Mouse (Mus musculus): ENCODE results near the gene Dph7. TPM values are rescaled to one million over a fixed set of nuclear protein-coding genes. Genes with fewer than 3 reads are reported as not detected.

Dph7 gene
- polyA plus RNA-seq (2017; shearing (Covaris generic)), result 37.6 TPM

GRCm38 (mm10) chr2:24962304-24963000 is at the start of gene Dph7:
Gene Dph7 (plus strand): TSS chr2:24962400.

GRCm38 (mm10) chr2:24918930-24919838 is 43.0 kb upstream of the Dph7 start, which contains the start of gene Ehmt1:
Gene Ehmt1 (minus strand): TSS chr2:24919614.

GRCm38 (mm10) chr2:24935057-24935796 is 27.0 kb upstream of the Dph7 start, which contains the start of gene Arrdc1:
Gene Arrdc1 (minus strand): TSS chr2:24935252.

GRCm38 (mm10) chr2:24949421-24950188 is 12.6 kb upstream of the Dph7 start, which contains the start of gene Zmynd19:
Gene Zmynd19 (plus strand): TSS chr2:24949792.

GRCm38 (mm10) chr2:24974906-24975703 is 12.9 kb downstream of the Dph7 start, which contains the start of gene Mrpl41:
Gene Mrpl41 (minus strand): TSS chr2:24975098.

GRCm38 (mm10) chr2:24975704-24976297 is 13.6 kb downstream of the Dph7 start, which contains the start of gene Pnpla7:
Gene Pnpla7 (plus strand): TSS chr2:24976033.

Other genes starting within 250 kb of the Dph7 start
- gene Cacna1b, start 199.2 kb upstream of the Dph7 start, polyA plus RNA-seq (2017; shearing (Covaris generic)), result not detected
- 68.7 TPM for gene Ehmt1, start 42.8 kb upstream of the Dph7 start, polyA plus RNA-seq (2017; shearing (Covaris generic))
- 310 TPM for gene Arrdc1, start 27.1 kb upstream of the Dph7 start, polyA plus RNA-seq (2017; shearing (Covaris generic))
- gene Zmynd19, start 12.6 kb upstream of the Dph7 start, polyA plus RNA-seq (2017; shearing (Covaris generic)), result 0.67 TPM
- gene Mrpl41, start 12.7 kb downstream of the Dph7 start, polyA plus RNA-seq (2017; shearing (Covaris generic)), result 100 TPM
- 109 TPM for gene Pnpla7, start 13.6 kb downstream of the Dph7 start, polyA plus RNA-seq (2017; shearing (Covaris generic))
- gene Nsmf, start 92.0 kb downstream of the Dph7 start, polyA plus RNA-seq (2017; shearing (Covaris generic)), result 45.0 TPM
- 0.73 TPM for gene Entpd8, start 117.9 kb downstream of the Dph7 start, polyA plus RNA-seq (2017; shearing (Covaris generic))
- gene Noxa1, start 132.7 kb downstream of the Dph7 start, polyA plus RNA-seq (2017; shearing (Covaris generic)), result 18.1 TPM
- 0.72 TPM for gene Nrarp, start 218.4 kb downstream of the Dph7 start, polyA plus RNA-seq (2017; shearing (Covaris generic))
- gene Tor4a, start 234.5 kb downstream of the Dph7 start, polyA plus RNA-seq (2017; shearing (Covaris generic)), result 176 TPM
- 202 TPM for gene Nelfb, start 249.1 kb downstream of the Dph7 start, polyA plus RNA-seq (2017; shearing (Covaris generic))